Mouse (Mus musculus) olfactory bulb, adult 2 months (tissue): ENCODE measurements around the gene Gsg1l.

Experiments used
- CTCF ChIP-seq: fragments of 200-500 bp; IDR thresholded peaks from 2 replicates; pipeline ENCODE4 v1.5.1; 2012; ENCODE audit warnings: low read depth, mild to moderate bottlenecking, low read length, moderate library complexity; ENCODE audit not compliant: insufficient read depth
- POLR2A ChIP-seq: fragments of 200-500 bp; IDR thresholded peaks from 2 replicates; pipeline ENCODE4 v1.6.1; 2012; ENCODE audit warnings: mild to moderate bottlenecking, low read depth, low read length, moderate library complexity; ENCODE audit not compliant: insufficient read depth

GRCm38 (mm10) chr7:125934319-125934718 lies 147.9 kb downstream of the Gsg1l start:
- TF ChIP-seq POLR2A (no peak), CTCF (no peak)
